Mouse (Mus musculus): ENCODE measurements around the gene Gm44790.

DNA sequence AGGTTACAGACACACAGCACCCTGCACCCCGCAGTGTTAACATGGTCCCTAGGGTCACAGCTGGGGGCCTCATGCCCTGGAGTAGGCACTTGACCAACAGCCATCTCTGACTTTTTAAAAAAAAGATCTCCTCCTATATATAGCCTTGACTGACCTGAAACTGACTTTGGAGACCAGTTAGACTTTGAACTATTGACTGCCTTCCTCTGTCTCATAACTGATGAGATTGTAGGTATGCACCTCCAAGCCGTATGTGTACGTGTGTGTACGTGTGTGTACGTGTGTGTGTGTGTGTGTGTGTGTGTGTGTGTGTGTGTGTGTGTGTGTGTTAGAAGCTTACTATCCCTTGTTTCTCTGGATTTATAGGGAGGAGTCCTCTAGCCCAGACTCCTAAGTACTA is 55.4 kb downstream of the Gm44790 start:
- no peak for TF ChIP-seq CTCF (IDR thresholded peaks at IDR 0.05; ENCODE audit: low read depth, low read length)
- TF ChIP-seq POLR2A (IDR thresholded peaks at IDR 0.05; ENCODE audit: insufficient read depth, low read length), result no peak
- no peak for TF ChIP-seq EP300 (IDR thresholded peaks at IDR 0.05; ENCODE audit: insufficient read depth, low read depth, low read length)

Data from ES-Bruce4 (cell line).